Mouse (Mus musculus) hindbrain, embryonic 13.5 days (tissue): ENCODE results near the gene Fbxl3. TPM values are rescaled to one million over a fixed set of nuclear protein-coding genes. Genes with fewer than 3 reads are reported as not detected.
A peak's percentile ranks its signal among the peaks of the same experiment; 100 is the strongest.

Source experiments
- ATAC-seq: fragments of 200-750 bp; cut with Nextera tagmentation; 2 replicates; pipeline ENCODE4 v1.8.0; 2017; ENCODE audit warnings: moderate TSS enrichment; ENCODE audit not compliant: low FRiP score
- H3K27ac ChIP-seq: fragments of 300-500 bp; sonication (generic); 2 replicates; pipeline ENCODE4 v1.5.1; 2015; ENCODE audit warnings: inconsistent platforms, mild to moderate bottlenecking, moderate library complexity
- H3K27me3 ChIP-seq: fragments of 300-500 bp; sonication (generic); 2 replicates; pipeline ENCODE4 v1.6.1; 2015; ENCODE audit warnings: mild to moderate bottlenecking, inconsistent platforms
- H3K36me3 ChIP-seq: fragments of 300-500 bp; sonication (generic); 2 replicates; pipeline ENCODE4 v1.6.1; 2015; ENCODE audit warnings: mild to moderate bottlenecking, inconsistent platforms
- H3K4me1 ChIP-seq: fragments of 300-500 bp; sonication (generic); replicated peaks from 2 replicates; pipeline ENCODE4 v1.6.1; 2015; ENCODE audit warnings: inconsistent platforms
- H3K4me2 ChIP-seq: fragments of 300-500 bp; sonication (generic); 2 replicates; pipeline ENCODE4 v1.6.1; 2015; ENCODE audit warnings: inconsistent platforms, mild to moderate bottlenecking, moderate library complexity
- H3K4me3 ChIP-seq: fragments of 300-500 bp; sonication (generic); 2 replicates; pipeline ENCODE4 v1.5.1; 2015; ENCODE audit warnings: mild to moderate bottlenecking, inconsistent platforms
- H3K9ac ChIP-seq: fragments of 300-500 bp; sonication (generic); 2 replicates; pipeline ENCODE4 v1.6.1; 2015; ENCODE audit warnings: mild to moderate bottlenecking, inconsistent platforms
- H3K9me3 ChIP-seq: fragments of 300-500 bp; sonication (generic); 2 replicates; pipeline ENCODE4 v1.6.1; 2016; ENCODE audit warnings: inconsistent platforms
- WGBS: fragments of 180-500 bp; shearing (Covaris S2); methylation state at CpG from one replicate; pipeline ENCODE4 v1.1.7; 2015; 5-methylcytosine and 5-hydroxymethylcytosine counted together
- polyA plus RNA-seq: library from polyadenylated mRNA; unstranded; fragments of >200 nt; fragmentation: Nextera tagmentation; extraction: Ambion mirVana; gene quantifications from 2 replicates; pipeline ENCODE4 v1.2.1, GENCODE M21; 2015

Gene Fbxl3
- polyA plus RNA-seq, 1 experiment from 2014 or later: 22.4 TPM

DNA sequence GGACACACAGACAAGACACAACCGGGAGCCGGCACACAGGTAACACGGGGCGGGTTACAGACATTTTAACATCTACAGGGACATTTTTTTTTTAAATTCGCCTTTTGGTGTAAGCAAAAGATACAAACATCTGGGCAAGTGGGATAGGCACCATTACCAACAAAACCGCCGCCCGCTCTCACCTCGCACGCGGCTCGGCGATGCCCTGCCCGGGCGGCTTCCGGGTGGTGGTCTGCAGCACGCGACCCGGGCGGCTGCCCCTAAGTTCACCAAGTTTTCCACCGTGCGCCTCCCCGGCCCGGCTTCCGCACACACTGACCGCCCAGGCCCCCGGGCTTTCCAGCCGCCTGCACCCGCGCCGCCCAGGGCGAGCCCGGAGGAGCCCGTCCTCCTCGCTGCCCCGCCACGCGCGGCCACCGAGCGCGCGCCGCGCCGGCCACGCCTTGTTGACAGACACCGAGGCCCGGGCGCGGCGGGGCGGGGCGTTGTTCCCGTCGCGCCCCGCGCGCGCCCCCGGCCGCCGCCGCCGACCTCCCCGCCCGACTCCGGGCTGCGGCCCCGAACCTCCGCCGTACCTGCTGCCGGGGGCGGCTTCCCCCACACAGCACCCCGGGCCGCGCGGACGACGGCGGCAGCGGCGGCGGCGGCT, 655 bp downstream of the Fbxl3 start:
- H3K4me1 ChIP-seq: peaks cover 35% of the 10 kb centered on the region
- no peaks in the 10 kb centered on the region for H3K9me3 ChIP-seq
- peak overlapping the region; percentile 98 for H3K9ac ChIP-seq
- ATAC-seq: peak; percentile 89
- peak overlapping the region; percentile 99 for H3K27ac ChIP-seq
- H3K27me3 ChIP-seq: no peaks in the 10 kb centered on the region
- peaks cover 6% of the 10 kb centered on the region for H3K36me3 ChIP-seq
- H3K4me2 ChIP-seq: peak overlapping the region; percentile 69
- WGBS: under 1% methylated on average over 53 of the region's 86 CpGs
- peak overlapping the region; percentile 84 for H3K4me3 ChIP-seq

DNA sequence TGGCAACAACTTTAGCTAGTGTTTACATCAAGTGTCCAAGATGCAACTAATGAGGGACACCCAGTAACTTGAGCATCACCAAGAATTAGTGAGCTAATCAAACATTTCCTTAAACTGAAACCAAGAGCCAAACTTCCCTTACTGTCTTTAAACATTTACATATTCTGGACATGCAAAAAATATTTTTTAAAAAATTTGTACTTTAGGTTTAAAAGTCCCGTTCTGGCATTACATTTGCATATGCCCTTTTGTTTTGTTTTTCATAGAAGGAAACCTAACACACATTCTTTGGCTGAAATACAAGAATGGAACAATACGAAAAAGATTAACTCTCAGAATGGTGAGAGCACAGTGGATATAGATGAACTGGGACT, 1.2 kb downstream of the Fbxl3 start:
- whole genome bisulfite sequencing: 4% methylated on average over 2 of the region's 2 CpGs
- Histone ChIP-seq H3K36me3 (peaks cover 6% of the 10 kb centered on the region), H3K27me3 (no peaks in the 10 kb centered on the region), H3K4me2 (peak overlapping the region; percentile 69), H3K4me3 (peak overlapping the region; percentile 84), H3K9me3 (no peaks in the 10 kb centered on the region), H3K4me1 (peaks cover 40% of the 10 kb centered on the region), H3K9ac (peak overlapping the region; percentile 98), H3K27ac (peak overlapping the region; percentile 99)
- ATAC-seq: no peak

DNA sequence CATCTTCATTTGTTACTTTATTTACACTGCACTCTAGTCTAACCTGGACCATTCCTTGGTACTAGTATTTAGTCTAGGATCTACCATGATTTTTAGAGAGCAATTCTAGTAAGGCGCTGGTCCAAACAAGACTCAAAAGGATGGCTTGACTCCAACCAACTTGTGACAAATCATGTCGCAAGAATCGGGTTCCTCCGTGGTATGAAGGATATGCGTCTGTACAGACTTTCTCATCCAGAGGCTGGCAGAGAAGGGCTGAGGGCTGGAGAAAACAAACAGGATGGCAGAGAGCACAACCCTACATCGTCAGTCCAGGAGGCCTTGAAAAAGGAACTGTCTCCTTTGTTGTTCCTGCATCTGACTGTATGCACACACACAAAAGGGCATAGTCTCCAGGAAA, 2.7 kb downstream of the Fbxl3 start:
- H3K4me3 ChIP-seq: peak overlapping the region; percentile 7; the same call in 1 of the 2 replicates
- peak overlapping the region; percentile 69 for H3K4me2 ChIP-seq
- H3K4me1 ChIP-seq: peaks cover 40% of the 10 kb centered on the region
- peaks cover 12% of the 10 kb centered on the region for H3K36me3 ChIP-seq
- no peaks in the 10 kb centered on the region for H3K27me3 ChIP-seq
- no peaks in the 10 kb centered on the region for H3K9me3 ChIP-seq
- no peak overlapping the region for H3K27ac ChIP-seq
- 69% methylated on average over 6 of the region's 6 CpGs for WGBS
- peak overlapping the region; percentile 46; the same call in 1 of the 2 replicates for H3K9ac ChIP-seq
- ATAC-seq: no peak

DNA sequence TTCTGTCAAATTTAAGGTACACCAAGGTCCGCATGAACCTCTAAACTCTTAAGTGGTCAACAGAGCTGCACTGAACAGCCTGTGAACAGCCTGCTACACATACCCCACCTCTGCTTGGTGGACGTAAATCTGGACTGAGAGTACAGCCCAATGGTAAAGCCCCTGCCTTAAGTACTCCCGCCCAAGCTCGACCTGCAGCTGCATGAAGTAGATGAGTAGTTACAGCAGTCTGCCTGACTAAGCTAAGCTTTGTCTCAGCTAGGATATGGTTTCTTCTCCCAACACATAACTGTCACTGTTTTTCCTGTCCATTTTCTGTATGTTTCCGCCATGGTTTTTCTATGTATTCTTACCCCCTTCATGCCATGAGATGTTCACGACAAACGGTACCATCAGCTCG, 3.5 kb downstream of the Fbxl3 start:
- H3K27me3 ChIP-seq: no peaks in the 10 kb centered on the region
- no peaks in the 10 kb centered on the region for H3K9me3 ChIP-seq
- peaks cover 40% of the 10 kb centered on the region for H3K4me1 ChIP-seq
- peaks cover 20% of the 10 kb centered on the region for H3K36me3 ChIP-seq
- H3K4me2 ChIP-seq: no peak overlapping the region; the same call in 1 of the 2 replicates
- H3K27ac ChIP-seq: no peak overlapping the region
- 96% methylated on average over 8 of the region's 8 CpGs for WGBS
- no peak overlapping the region for H3K4me3 ChIP-seq
- no peak overlapping the region for H3K9ac ChIP-seq
- no peak for ATAC-seq

DNA sequence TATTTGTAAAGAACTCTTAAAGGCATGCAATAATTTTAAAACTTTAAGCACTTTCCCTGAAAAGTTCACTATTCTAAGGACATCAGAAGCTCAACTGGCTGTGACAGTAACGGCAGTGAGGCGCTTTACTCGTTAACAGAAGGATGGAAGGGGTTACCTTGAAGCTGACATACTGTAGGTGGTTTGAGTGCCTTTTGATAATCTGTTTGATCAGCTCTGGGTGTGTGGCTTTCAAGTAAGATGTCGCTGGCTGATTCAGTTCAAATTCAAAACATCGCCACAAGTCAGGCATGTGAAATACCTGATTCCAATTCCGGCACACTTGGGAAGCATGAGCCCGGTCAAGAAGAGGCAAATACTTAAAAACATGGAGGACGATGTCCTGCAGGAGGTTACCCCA, 4.3 kb downstream of the Fbxl3 start:
- no peaks in the 10 kb centered on the region for H3K27me3 ChIP-seq
- H3K4me3 ChIP-seq: no peak overlapping the region
- 94% methylated on average over 8 of the region's 8 CpGs for WGBS
- ATAC-seq: no peak
- peaks cover 40% of the 10 kb centered on the region for H3K4me1 ChIP-seq
- H3K4me2 ChIP-seq: no peak overlapping the region
- H3K27ac ChIP-seq: no peak overlapping the region
- H3K9me3 ChIP-seq: no peaks in the 10 kb centered on the region
- no peak overlapping the region for H3K9ac ChIP-seq
- peaks cover 23% of the 10 kb centered on the region for H3K36me3 ChIP-seq

DNA sequence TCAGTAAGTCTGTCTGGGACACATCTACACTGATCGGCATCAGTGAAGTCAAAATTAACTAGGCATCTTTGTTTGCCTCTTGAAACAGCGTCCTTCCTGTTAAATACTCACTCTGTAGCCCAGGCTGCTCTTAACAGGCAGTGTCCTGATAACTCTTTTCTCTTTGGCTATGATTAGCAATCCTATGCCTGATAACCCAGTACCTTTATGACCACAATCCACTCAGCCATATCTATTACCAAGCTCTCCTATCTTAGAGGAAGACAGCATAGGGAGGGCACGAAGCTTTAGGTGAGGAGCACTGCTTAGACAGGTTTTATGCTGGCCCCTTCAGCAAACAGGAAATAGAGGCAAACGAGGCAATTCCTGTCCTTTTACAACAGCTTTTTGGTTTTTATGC, 5.7 kb downstream of the Fbxl3 start:
- H3K36me3 ChIP-seq: peaks cover 33% of the 10 kb centered on the region
- H3K27me3 ChIP-seq: no peaks in the 10 kb centered on the region
- H3K9ac ChIP-seq: no peak overlapping the region
- no peak overlapping the region for H3K27ac ChIP-seq
- no peak overlapping the region for H3K4me3 ChIP-seq
- H3K4me2 ChIP-seq: no peak overlapping the region
- no peaks in the 10 kb centered on the region for H3K9me3 ChIP-seq
- peaks cover 40% of the 10 kb centered on the region for H3K4me1 ChIP-seq
- ATAC-seq: no peak
- 85% methylated on average over 4 of the region's 4 CpGs for WGBS

DNA sequence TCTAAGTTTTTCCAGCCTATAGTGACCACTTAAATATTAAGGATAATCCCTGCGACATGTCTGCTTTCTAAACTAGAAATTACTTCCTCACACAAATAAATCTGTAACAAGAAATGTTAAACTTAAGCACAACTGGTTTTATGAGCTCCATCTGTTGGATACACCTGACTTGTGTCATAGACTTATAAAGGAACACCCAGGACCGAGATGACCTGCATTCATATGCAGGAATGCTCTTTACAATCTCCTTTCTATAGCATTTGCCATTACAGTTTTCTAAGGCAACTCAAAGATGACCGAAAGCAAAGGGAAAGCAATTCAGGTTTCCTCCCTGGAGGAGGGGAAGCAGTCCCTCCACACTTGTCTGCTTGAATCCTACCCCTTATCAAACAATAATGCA, 6.1 kb downstream of the Fbxl3 start:
- peaks cover 36% of the 10 kb centered on the region for H3K36me3 ChIP-seq
- no peak for ATAC-seq

DNA sequence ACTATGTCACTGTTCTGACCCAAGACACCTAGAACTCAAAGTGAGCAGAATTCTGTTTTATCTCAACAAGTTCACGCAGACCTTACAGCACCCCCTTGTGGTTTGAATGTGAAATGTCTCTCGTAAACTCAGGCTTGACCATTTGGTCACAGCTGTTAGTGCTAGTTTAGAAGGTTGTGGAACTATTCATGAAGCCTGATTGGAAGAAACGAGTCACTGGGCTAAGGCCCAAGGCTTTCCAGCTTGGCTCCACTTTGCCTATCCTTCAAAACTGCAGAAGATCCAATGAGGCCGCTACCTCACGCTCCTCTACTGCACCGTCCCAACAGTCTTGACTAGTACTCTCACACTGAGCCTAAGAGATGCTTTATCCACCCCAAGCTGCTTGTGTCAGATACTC, 10.7 kb downstream of the Fbxl3 start:
- Histone ChIP-seq H3K27ac (no peak overlapping the region), H3K9me3 (no peaks in the 10 kb centered on the region), H3K4me2 (no peak overlapping the region), H3K27me3 (no peaks in the 10 kb centered on the region), H3K36me3 (peaks cover 66% of the 10 kb centered on the region), H3K4me3 (no peak overlapping the region), H3K4me1 (peaks cover 4% of the 10 kb centered on the region), H3K9ac (no peak overlapping the region)
- 73% methylated on average over 6 of the region's 6 CpGs for WGBS
- no peak for ATAC-seq

More for the DNA sequence above, 6.1 kb downstream of the Fbxl3 start:
- H3K4me1 ChIP-seq: peaks cover 40% of the 10 kb centered on the region
- WGBS: 84% methylated on average over 3 of the region's 3 CpGs
- H3K27me3 ChIP-seq: no peaks in the 10 kb centered on the region
- H3K9me3 ChIP-seq: no peaks in the 10 kb centered on the region
- no peak overlapping the region for H3K27ac ChIP-seq
- H3K9ac ChIP-seq: no peak overlapping the region
- no peak overlapping the region for H3K4me3 ChIP-seq
- no peak overlapping the region for H3K4me2 ChIP-seq

DNA sequence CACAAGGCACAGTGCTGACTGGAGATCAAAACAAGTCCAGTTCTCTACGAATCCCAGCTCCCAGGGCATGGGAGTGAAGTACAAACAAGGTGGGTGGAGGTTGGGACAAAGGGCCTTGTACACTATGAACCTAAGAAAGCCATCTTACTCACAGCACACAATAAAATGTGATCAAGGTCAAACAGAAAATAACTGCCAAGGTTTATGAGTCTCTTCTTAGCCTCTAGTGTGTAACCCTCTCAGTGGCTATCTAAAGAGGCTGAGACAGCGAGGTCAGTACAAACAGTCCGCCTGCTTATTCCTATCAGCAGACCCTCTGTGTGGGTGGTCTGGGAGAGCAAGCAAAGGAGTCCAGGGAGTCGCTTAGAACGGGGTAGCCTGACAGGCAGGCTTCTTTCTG, 11.5 kb downstream of the Fbxl3 start:
- H3K9me3 ChIP-seq: no peaks in the 10 kb centered on the region
- H3K27ac ChIP-seq: no peak overlapping the region
- peaks cover 71% of the 10 kb centered on the region for H3K36me3 ChIP-seq
- WGBS: 92% methylated on average over 5 of the region's 5 CpGs
- no peak overlapping the region for H3K4me2 ChIP-seq
- no peak overlapping the region for H3K4me3 ChIP-seq
- H3K9ac ChIP-seq: no peak overlapping the region
- no peaks in the 10 kb centered on the region for H3K27me3 ChIP-seq
- no peak for ATAC-seq
- no peaks in the 10 kb centered on the region for H3K4me1 ChIP-seq

DNA sequence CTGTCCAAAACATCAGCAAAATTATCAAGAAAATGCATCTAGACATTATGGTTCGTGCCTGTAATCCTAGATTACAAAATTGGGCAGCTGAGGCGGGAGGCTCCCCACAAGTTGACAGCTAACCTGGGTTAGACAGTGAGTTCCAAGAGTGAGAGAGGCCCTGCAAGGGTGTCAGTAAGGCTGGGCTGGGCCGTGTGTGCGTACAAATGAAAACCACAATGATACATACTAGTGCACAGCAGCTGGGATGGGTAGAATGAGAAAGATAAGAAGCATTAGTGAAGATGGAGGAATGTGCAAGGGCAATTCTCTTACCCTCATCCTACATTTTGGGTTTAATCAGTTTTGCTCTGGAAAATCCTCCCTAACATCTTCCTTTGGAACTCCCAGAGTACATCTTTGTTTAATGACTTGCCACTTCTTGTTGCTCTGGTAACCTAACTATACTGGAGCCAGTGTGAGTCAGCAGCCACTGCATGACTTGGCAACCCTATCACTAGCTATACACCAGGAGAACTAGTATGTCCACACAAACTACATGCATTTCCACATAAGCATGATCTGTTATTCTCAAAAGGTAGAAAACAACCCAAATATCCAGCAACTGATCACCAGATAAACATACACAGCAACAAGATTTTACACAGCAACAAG, 12.6 kb downstream of the Fbxl3 start:
- H3K4me1 ChIP-seq: no peaks in the 10 kb centered on the region
- no peaks in the 10 kb centered on the region for H3K27me3 ChIP-seq
- H3K27ac ChIP-seq: no peak overlapping the region
- H3K4me3 ChIP-seq: no peak overlapping the region
- H3K36me3 ChIP-seq: peaks cover 69% of the 10 kb centered on the region
- H3K9ac ChIP-seq: no peak overlapping the region
- 99% methylated on average over 4 of the region's 4 CpGs for WGBS
- H3K9me3 ChIP-seq: no peaks in the 10 kb centered on the region
- no peak overlapping the region for H3K4me2 ChIP-seq
- no peak for ATAC-seq

DNA sequence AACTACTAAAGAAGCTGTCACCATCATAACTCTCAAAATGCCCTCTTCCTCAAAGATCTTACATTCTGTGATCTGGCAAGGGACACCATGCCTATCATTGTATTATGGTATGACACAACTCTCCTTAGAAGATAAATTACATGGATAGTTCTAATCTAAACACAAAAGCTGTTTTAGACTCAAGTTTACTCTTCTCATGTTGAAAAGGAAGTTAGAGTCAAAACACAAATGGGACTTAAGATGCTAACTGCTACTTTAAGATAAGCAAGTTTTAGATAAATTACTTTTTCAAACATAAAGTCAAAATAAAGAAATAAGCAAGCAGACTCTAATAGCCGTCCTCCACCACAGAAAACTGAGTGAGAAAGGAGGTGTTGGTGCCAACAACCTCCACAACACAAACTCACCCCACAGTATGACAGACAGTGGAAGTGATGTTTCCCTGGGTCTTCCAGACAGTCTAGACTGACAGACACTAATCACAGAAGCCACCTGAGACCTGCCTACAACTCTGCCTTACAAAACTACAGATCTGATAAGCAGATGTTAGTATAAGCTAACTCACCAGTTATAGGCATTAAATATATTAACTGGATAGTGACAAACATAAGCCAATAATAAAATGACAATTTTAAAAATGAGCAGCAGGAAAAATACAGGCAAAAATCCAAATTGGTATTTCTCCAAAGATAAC, 13.4 kb downstream of the Fbxl3 start:
- no peak for ATAC-seq
- Histone ChIP-seq H3K36me3 (peaks cover 61% of the 10 kb centered on the region), H3K9me3 (no peaks in the 10 kb centered on the region), H3K4me1 (no peaks in the 10 kb centered on the region), H3K9ac (no peak overlapping the region), H3K27me3 (no peaks in the 10 kb centered on the region), H3K4me2 (no peak overlapping the region), H3K27ac (no peak overlapping the region), H3K4me3 (no peak overlapping the region)
- 89% methylated on average over 1 of the region's 1 CpGs for WGBS

DNA sequence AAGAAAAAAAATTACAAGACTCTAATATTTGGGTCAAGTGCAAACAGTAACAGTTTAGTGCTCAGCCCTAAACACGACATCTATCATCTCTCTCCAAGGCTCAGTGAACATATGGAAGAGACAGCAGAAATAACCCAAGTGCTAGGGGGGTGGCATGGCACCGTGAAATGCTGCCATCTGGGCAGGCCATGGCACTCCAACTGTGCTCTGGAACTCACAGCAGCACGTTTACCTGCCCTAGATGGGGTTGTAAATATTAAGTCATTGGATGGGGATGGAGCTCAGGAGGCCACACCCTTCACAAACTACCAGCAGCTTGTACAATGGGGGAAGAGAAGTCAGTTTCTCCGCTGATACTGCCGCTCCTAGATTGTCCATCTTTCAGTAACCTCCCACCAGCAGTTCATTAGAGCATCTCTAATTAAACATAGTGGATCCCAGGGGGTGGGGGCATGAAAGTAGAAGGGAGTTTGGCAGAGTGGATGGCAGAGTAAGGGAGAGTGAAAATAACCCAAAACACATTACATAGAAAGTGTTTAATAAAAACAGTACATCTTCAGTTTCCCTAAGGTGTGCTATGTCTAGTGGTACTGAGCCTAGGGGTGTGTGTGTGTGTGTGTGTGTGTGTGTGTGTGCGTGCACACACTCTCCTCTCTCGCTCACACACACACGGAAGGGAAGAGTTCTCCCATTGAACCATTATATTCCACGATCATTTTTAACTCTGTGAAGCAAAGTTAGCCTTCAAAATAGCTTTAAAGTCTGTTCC, 20.0 kb downstream of the Fbxl3 start:
- Histone ChIP-seq H3K27ac (no peak overlapping the region), H3K9ac (no peak overlapping the region), H3K4me1 (peaks cover 6% of the 10 kb centered on the region), H3K36me3 (peaks cover 33% of the 10 kb centered on the region), H3K4me3 (no peak overlapping the region), H3K9me3 (no peaks in the 10 kb centered on the region), H3K4me2 (no peak overlapping the region), H3K27me3 (no peaks in the 10 kb centered on the region)
- WGBS: 81% methylated on average over 9 of the region's 9 CpGs
- ATAC-seq: peak; percentile 64; the same call in 1 of the 2 replicates
